8 mouse cellular contexts compared by ENCODE assay signal in genomic region chr8:70600473-70601270, GRCm38 (mm10). TPM values are rescaled to one million over a fixed set of nuclear protein-coding genes. Genes with fewer than 3 reads are reported as not detected.
DNase-seq lines count a peak whose midpoint lies in the region; ATAC-seq and TF ChIP-seq lines count a peak whose summit lies in the region.

No protein-coding gene starts in this region.

- H3K4me2 ChIP-seq in heart, embryonic 15.5 days, result peak overlapping the region; percentile 58

- H3K4me3 ChIP-seq in bone marrow macrophage, adult 2 months (ENCODE audit: insufficient read depth, low read length), result no peak overlapping the region
- H3K4me3 ChIP-seq in heart, embryonic 15.5 days, result peak overlapping the region; percentile 27
- H3K4me3 ChIP-seq in midbrain, embryonic 10.5 days, result peak overlapping the region; percentile 48
- H3K4me3 ChIP-seq in thymus, adult 2 months (ENCODE audit: control insufficient read depth, insufficient read depth, low read length), result no peak overlapping the region

- no peak for ATAC-seq in heart, embryonic 15.5 days (replicated peaks; ENCODE audit: insufficient number of reproducible peaks, insufficient read depth, low FRiP score, low read depth)
- no peak for ATAC-seq in erythroblast, adult 5-6 weeks (replicated peaks; ENCODE audit: low FRiP score, poor library complexity, severe bottlenecking)

- 0 out of 2 replicates have a peak, but pooled peaks cover 2% of the 10 kb centered on the region for H3K27me3 ChIP-seq in heart, embryonic 15.5 days
- H3K27me3 ChIP-seq in midbrain, embryonic 10.5 days (ENCODE audit: low read depth, poor library complexity, severe bottlenecking), result peaks cover 53% of the 10 kb centered on the region
- no peaks in the 10 kb centered on the region for H3K27me3 ChIP-seq in thymus, adult 2 months (ENCODE audit: control insufficient read depth, insufficient read depth, low read length)

- peaks cover 6% of the 10 kb centered on the region; the same call in 1 of the 2 replicates for H3K36me3 ChIP-seq in heart, embryonic 15.5 days
- peaks cover 43% of the 10 kb centered on the region for H3K36me3 ChIP-seq in midbrain, embryonic 10.5 days
- H3K36me3 ChIP-seq in thymus, adult 2 months (ENCODE audit: control insufficient read depth, insufficient read depth, low read length), result peaks cover 12% of the 10 kb centered on the region; the same call in 1 of the 2 replicates

- no peak overlapping the region for H3K9ac ChIP-seq in heart, embryonic 15.5 days

- no peaks in the 10 kb centered on the region for H3K9me3 ChIP-seq in heart, embryonic 15.5 days (replicated peaks)
- peaks cover 7% of the 10 kb centered on the region for H3K9me3 ChIP-seq in midbrain, embryonic 10.5 days (replicated peaks)

- H3K27ac ChIP-seq in bone marrow macrophage, adult 2 months (ENCODE audit: insufficient read depth, low read depth, low read length), result peak overlapping the region; percentile 21; the same call in 1 of the 2 replicates
- peak overlapping the region; percentile 44 for H3K27ac ChIP-seq in heart, embryonic 15.5 days
- H3K27ac ChIP-seq in midbrain, embryonic 10.5 days (replicated peaks), result peak overlapping the region; percentile 88
- H3K27ac ChIP-seq in thymus, adult 2 months (ENCODE audit: control insufficient read depth, insufficient read depth, low read length), result no peak overlapping the region

- TF ChIP-seq POLR2A in bone marrow macrophage, adult 2 months (IDR thresholded peaks at IDR 0.05; ENCODE audit: borderline replicate concordance, low read depth, low read length), result no peak
- TF ChIP-seq POLR2A in thymus, adult 2 months (IDR thresholded peaks at IDR 0.05; ENCODE audit: control insufficient read depth, extremely low read depth, insufficient read depth, low read length, poor library complexity), result no peak

- 25% methylated on average over 10 of the region's 10 CpGs for WGBS in heart, embryonic 15.5 days
- WGBS in midbrain, embryonic 10.5 days, result 17% methylated on average over 10 of the region's 10 CpGs
- 61% methylated on average over 10 of the region's 10 CpGs for WGBS in thymus, adult 2 months

- peak; percentile 62 to 73 for DNase-seq in adrenal gland, adult (ENCODE audit: inconsistent age in 2 of 2, low spot score in 1 of 2)
- DNase-seq in adrenal gland, adult 8-10 months, result no peak
- DNase-seq in kidney, postnatal 10 days, result peak; percentile 85
- peak; percentile 71 for DNase-seq in midbrain, embryonic 10.5 days (ENCODE audit: low spot score)
- no peak for DNase-seq in thymus, adult 2 months

- 0 out of 2 replicates have a peak, but pooled peaks have one; percentile 5 for TF ChIP-seq CTCF in bone marrow macrophage, adult 2 months (IDR thresholded peaks at IDR 0.05; ENCODE audit: low read depth, low read length)
- no peak for TF ChIP-seq CTCF in thymus, adult 2 months (IDR thresholded peaks at IDR 0.05; ENCODE audit: borderline replicate concordance, control insufficient read depth, extremely low read depth, insufficient read depth, low read length, poor library complexity)

- H3K4me1 ChIP-seq in bone marrow macrophage, adult 2 months (ENCODE audit: control insufficient read depth, insufficient read depth, low read length), result peaks cover 20% of the 10 kb centered on the region
- H3K4me1 ChIP-seq in heart, embryonic 15.5 days (replicated peaks), result peaks cover 44% of the 10 kb centered on the region
- peaks cover 81% of the 10 kb centered on the region for H3K4me1 ChIP-seq in midbrain, embryonic 10.5 days
- H3K4me1 ChIP-seq in thymus, adult 2 months (replicated peaks; ENCODE audit: control insufficient read depth, insufficient read depth, low read length), result peaks cover 10% of the 10 kb centered on the region

RNA-seq across cellular contexts. Expression of gene Isyna1, which starts 6.5 kb away (rescaled TPM):
- 100 to 1,000 TPM; 124 to 207 (median 158) TPM for total RNA-seq in adrenal gland, adult 8-10 months (2022)
- 36.0 and 41.4 TPM in 2 replicates for polyA plus RNA-seq in bone marrow macrophage, adult 2 months (2012; ENCODE audit: insufficient read depth, insufficient read length, missing spikeins)
- 92.9 and 121 TPM in 2 replicates for polyA plus RNA-seq in heart, embryonic 15.5 days (2015; fragmentation: Nextera tagmentation; extraction: Ambion mirVana)
- polyA plus RNA-seq in midbrain, embryonic 10.5 days (2016; fragmentation: Nextera tagmentation; extraction: Ambion mirVana), result 126 and 137 TPM in 2 replicates
- 3.8 and 6.1 TPM in 2 replicates for total RNA-seq in erythroblast, adult 5-6 weeks (2015; ENCODE audit: low replicate concordance)
- total RNA-seq in erythroblast, adult 5-6 weeks (2017; ENCODE audit: low replicate concordance), result 1.4 and 7.7 TPM in 2 replicates
- polyA plus RNA-seq in thymus, adult 2 months (2012; rRNA removed), result 185 and 201 TPM in 2 replicates

RNA-seq across cellular contexts. Expression of gene Ssbp4, which starts 8.0 kb away (rescaled TPM):
- total RNA-seq in adrenal gland, adult 8-10 months (2022), result 100 to 1,000 TPM in 2 of 4 experiments, 10 to 100 TPM in 2; 69.3 to 158 (median 120) TPM
- 106 and 123 TPM in 2 replicates for polyA plus RNA-seq in bone marrow macrophage, adult 2 months (2012; ENCODE audit: insufficient read depth, insufficient read length, missing spikeins)
- polyA plus RNA-seq in heart, embryonic 15.5 days (2015; fragmentation: Nextera tagmentation; extraction: Ambion mirVana), result 62.1 and 82.6 TPM in 2 replicates
- 73.3 and 78.8 TPM in 2 replicates for polyA plus RNA-seq in midbrain, embryonic 10.5 days (2016; fragmentation: Nextera tagmentation; extraction: Ambion mirVana)
- total RNA-seq in erythroblast, adult 5-6 weeks (2015; ENCODE audit: low replicate concordance), result 6.3 and 10.9 TPM in 2 replicates
- total RNA-seq in erythroblast, adult 5-6 weeks (2017; ENCODE audit: low replicate concordance), result 6.3 and 13.8 TPM in 2 replicates
- polyA plus RNA-seq in thymus, adult 2 months (2012; rRNA removed), result 392 and 506 TPM in 2 replicates

RNA-seq across cellular contexts. Expression of gene Lrrc25, which starts 15.3 kb away (rescaled TPM):
- total RNA-seq in adrenal gland, adult 8-10 months (2022), result 1 to 10 TPM; 1.5 to 4.4 (median 3.2) TPM
- polyA plus RNA-seq in bone marrow macrophage, adult 2 months (2012; ENCODE audit: insufficient read depth, insufficient read length, missing spikeins), result 185 and 197 TPM in 2 replicates
- polyA plus RNA-seq in heart, embryonic 15.5 days (2015; fragmentation: Nextera tagmentation; extraction: Ambion mirVana), result 1.4 and 3.4 TPM in 2 replicates
- 1.1 and 1.2 TPM in 2 replicates for polyA plus RNA-seq in midbrain, embryonic 10.5 days (2016; fragmentation: Nextera tagmentation; extraction: Ambion mirVana)
- 5.4 and 9.0 TPM in 2 replicates for total RNA-seq in erythroblast, adult 5-6 weeks (2015; ENCODE audit: low replicate concordance)
- 0.98 and 2.3 TPM in 2 replicates for total RNA-seq in erythroblast, adult 5-6 weeks (2017; ENCODE audit: low replicate concordance)
- polyA plus RNA-seq in thymus, adult 2 months (2012; rRNA removed), result 15.3 and 18.5 TPM in 2 replicates

RNA-seq across cellular contexts. Expression of gene Gdf15, which starts 31.6 kb away (rescaled TPM):
- 1 to 10 TPM; 1.8 to 3.5 (median 3.0) TPM for total RNA-seq in adrenal gland, adult 8-10 months (2022)
- 3.3 and 4.9 TPM in 2 replicates for polyA plus RNA-seq in bone marrow macrophage, adult 2 months (2012; ENCODE audit: insufficient read depth, insufficient read length, missing spikeins)
- 0.89 and 1.3 TPM in 2 replicates for polyA plus RNA-seq in heart, embryonic 15.5 days (2015; fragmentation: Nextera tagmentation; extraction: Ambion mirVana)
- not detected in 2 replicates for polyA plus RNA-seq in midbrain, embryonic 10.5 days (2016; fragmentation: Nextera tagmentation; extraction: Ambion mirVana)
- not detected in 2 replicates for total RNA-seq in erythroblast, adult 5-6 weeks (2015; ENCODE audit: low replicate concordance)
- 0.60 TPM in 1 of 2 replicates, not detected in the other for total RNA-seq in erythroblast, adult 5-6 weeks (2017; ENCODE audit: low replicate concordance)
- 6.7 and 7.5 TPM in 2 replicates for polyA plus RNA-seq in thymus, adult 2 months (2012; rRNA removed)

RNA-seq across cellular contexts. Expression of gene Pgpep1, which starts 59.5 kb away (rescaled TPM):
- total RNA-seq in adrenal gland, adult 8-10 months (2022), result 100 to 1,000 TPM; 129 to 163 (median 131) TPM
- polyA plus RNA-seq in bone marrow macrophage, adult 2 months (2012; ENCODE audit: insufficient read depth, insufficient read length, missing spikeins), result 33.0 and 35.2 TPM in 2 replicates
- polyA plus RNA-seq in heart, embryonic 15.5 days (2015; fragmentation: Nextera tagmentation; extraction: Ambion mirVana), result 32.2 and 36.3 TPM in 2 replicates
- 51.8 and 89.7 TPM in 2 replicates for polyA plus RNA-seq in midbrain, embryonic 10.5 days (2016; fragmentation: Nextera tagmentation; extraction: Ambion mirVana)
- total RNA-seq in erythroblast, adult 5-6 weeks (2015; ENCODE audit: low replicate concordance), result 1.2 and 5.9 TPM in 2 replicates
- total RNA-seq in erythroblast, adult 5-6 weeks (2017; ENCODE audit: low replicate concordance), result 0.28 and 1.4 TPM in 2 replicates
- 40.7 and 41.9 TPM in 2 replicates for polyA plus RNA-seq in thymus, adult 2 months (2012; rRNA removed)

Comparison
In these comparisons a context has a peak if more than half of its experiments do, and no peak if none do; other contexts are left out.
1. DNase-seq: peak in adrenal gland, adult (2 of 2), kidney, postnatal 10 days (single experiment) and midbrain, embryonic 10.5 days (single experiment); none in adrenal gland, adult 8-10 months (single experiment) and thymus, adult 2 months (single experiment).
2. H3K4me3 ChIP-seq: peak in heart, embryonic 15.5 days (single experiment) and midbrain, embryonic 10.5 days (single experiment); none in bone marrow macrophage, adult 2 months (single experiment) and thymus, adult 2 months (single experiment).